Mouse (Mus musculus): ENCODE results near the gene Slc29a3. TPM values are rescaled to one million over a fixed set of nuclear protein-coding genes. Genes with fewer than 3 reads are reported as not detected.
A peak's percentile ranks its signal among the peaks of the same experiment; 100 is the strongest.

The Slc29a3 gene
- polyA plus RNA-seq (2012; rRNA removed), result 24.4 and 42.2 TPM in 2 replicates

DNA sequence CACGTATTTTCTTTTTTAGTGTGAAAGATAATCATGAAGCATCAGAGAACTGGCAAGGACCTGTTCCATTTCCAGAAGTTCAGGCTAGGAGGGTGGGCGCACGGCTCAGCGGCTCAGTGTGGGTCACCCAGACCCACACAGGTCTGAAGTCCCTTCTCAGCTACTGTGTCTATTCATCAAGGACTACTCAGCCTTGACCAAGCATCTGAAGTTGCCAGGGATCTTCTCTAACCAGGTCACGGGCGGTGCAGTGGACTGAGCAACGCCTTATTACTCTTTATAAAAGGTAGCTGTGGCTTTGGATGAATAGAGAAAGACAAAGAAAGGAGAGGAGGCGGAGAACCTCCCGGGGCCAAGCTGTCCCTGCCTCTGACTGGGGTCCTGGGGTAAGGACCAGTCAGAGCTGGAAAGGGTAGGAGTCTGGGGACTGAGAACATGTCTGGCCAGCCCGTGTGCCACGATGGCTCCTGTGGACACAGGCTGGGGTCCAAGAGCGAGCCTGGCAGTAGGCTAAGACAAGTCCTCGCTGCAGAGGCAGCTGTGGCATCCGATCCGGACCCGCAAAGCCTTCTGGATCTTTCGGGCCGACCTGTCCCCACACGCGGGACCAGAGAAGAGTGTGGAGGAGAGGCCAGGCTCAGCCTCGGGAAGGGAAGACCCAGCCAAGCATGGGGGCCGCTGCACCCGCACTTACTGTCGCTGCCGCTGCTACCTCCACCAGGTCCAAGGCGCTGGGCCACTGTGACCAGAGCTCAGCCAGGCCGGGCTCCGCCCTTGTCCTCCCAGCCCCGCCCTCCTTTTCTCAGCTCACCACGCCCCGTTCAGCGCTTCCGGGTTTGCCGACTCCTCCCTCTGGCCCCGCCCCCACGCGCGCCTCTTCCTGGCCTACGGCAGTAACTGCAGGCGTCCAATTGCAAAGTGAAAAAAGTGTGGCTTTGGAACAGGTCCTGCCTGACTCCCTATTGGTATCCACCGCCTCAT lies at the start of gene Slc29a3:
Slc29a3 (minus strand) TSS at position 755 of the 981 bp plus-strand sequence.
- DNase-seq (ENCODE audit: low read depth), result peak; percentile 16

DNA sequence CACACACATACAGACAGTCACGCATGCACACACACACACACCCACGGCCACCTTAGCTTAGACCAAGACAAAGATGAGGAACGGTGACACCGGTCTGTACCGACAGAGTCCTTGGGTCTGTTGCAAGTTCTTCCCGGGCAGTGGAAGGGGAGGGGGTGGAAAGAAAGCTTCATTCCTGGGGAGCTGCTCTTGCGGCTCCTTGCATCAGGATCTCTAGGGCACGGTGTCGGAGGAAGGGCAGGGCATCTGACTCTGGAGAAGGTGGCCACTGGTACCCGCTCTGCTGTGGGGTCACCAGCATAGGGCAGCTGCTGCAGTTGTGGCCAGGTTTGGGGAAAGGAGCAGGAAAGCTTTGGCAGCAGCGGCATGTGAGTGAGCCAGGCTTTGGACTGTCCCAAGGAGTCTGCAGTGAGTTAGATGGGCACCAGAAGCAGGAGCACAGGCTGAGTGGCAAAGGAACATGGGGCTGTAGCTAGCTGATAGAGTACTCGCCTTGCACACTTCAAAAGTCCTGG lies 49.4 kb upstream of the Slc29a3 start:
- DNase-seq (ENCODE audit: low read depth), result no peak

DNA sequence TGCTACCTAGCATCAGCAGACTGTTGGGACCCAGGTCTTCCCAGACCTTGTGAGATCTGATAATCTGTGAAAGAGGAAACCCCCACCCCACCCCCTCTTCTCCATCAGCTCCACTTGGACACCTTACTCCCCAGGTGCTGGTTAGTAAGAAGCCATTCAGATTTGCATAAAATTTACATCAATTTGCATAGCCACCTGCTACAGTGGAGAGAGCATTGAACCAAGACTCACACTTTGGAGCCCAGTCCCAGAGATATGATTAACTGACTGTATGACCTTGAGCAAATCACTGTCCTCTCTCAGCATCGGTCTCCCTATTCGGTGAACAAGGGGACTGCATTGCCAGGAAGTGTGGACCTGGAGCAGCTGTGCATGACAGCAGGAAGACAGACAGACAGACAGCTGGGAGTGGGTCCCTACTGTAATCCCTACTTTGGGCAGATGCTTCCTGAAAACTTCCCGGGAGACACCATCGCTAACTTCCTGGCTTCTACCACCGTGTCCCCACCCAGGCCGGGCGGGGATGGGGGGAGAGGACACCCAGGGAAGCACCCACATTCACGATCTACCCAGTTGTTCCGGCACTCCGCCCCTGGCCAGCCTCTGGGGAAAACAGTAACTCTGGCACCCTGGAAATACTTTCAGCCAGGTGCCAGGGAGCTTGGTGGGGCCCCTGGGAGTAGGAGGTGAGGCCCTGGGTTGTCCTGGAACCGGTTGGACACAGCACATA lies 48.7 kb upstream of the Slc29a3 start:
- no peak for DNase-seq (ENCODE audit: low read depth)

DNA sequence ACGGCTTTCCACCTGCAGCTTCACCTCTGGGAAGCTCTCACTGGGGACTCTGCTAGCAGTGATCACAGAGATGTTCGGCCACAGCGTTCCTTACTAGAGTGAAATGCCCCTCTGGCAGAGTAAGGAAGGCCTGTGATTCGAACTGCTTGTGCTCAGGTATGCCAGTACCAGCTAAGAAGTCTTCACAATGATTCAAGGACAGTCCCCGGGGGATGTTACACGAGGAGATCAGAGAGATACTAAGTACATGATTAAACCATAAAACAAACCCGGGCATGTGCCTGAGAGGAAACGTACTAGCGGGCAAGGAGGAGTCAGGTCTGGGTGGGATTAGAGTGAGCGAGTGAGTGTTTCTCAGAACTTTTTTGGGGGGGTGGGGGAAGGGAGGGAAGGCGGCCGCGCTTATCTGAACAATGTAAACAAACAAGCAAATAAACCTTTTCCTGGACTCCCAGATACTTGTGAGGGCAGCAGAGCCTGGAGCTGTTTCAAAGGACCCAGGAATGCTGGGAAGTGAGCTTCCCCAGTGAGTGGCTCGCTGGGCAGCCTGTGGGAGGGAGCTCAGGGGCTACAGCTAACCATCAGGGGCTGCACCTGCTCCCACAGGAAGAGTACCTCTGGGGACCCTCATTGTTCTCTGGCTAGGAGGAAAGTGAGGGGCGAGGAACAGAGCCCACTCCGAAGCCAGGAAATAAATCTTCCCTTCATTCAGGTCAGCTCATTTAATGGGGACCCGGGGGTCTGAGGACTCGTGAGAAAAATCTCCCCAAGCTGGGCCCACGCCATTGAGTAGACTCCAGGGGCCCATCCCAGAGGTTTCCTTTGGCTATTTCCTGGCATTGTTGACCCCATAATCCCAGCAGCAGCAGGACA lies 47.9 kb upstream of the Slc29a3 start:
- DNase-seq (ENCODE audit: low read depth), result no peak

DNA sequence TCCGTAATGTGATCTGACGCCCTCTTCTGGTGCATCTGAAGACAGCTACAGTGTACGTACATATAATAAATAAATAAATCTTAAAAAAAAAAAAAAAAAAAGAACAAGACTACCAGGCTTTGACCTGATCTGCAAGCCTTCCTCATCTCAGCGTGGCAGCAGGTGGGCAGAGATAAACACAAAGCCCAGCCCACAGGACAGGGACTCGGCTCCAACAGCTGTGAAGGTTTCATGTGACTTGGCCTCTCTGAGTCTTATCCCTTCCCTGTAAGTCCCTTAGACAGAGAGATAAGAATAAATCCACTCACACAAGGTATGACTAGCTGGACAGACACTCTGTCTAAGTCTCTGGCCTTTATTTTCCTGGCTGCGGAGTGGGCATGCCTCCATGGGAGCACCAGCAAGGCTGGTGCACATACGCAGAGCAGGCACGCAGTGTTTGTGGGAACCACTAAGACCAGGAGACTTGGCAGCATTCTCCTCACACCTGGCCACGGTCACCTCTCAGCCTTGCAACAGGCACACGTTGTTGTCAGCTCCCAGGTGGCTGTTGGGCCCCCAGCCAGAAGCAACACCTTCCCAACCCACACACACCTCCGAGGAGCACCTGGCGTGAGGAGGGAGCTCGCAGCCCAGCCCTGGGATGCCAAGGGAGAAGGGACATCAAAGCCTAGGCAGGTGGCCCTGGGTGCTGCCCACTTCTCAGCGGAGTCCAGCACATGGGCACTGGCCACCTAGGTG lies 45.3 kb upstream of the Slc29a3 start:
- peak; percentile 66 for DNase-seq (ENCODE audit: low read depth)

DNA sequence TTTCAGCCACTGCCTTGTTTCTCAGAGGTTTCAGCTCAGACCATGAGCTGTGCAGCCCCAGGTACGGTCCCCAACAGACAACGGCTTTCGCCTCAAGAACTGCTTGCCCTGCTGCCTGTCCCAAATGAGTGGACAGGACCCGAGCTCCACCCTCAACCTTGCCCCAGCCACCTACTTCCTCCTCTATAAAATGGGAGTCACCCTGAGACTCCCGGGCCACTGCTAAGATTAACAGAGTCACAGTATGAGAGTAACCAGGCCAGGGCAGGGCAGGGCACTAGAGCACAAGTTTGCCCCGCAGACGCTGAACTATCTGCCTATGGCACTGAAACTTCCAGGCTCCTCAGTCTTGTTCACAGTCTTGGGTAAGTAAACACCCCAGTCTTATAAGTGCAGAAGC lies 43.9 kb upstream of the Slc29a3 start:
- DNase-seq (ENCODE audit: low read depth), result no peak

DNA sequence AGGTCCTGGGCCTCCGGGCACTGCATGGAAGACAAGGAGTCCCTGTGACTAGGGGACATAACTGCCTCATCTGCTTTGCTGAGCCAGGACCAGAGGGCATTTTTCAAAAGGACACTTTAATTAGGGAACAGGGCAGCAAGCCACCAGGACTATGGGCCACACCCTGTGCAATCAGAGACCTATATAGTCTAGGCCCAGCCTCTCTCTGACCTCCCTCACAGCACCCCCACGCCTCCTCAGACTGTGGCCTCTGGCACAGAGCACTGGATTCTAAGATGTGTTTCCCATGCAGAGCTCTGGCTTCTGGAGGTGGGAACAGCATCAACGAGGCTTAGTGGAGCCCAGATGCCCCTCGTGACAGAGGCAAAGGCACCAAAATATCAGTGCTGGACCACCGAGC lies 43.4 kb upstream of the Slc29a3 start:
- DNase-seq (ENCODE audit: low read depth), result no peak

DNA sequence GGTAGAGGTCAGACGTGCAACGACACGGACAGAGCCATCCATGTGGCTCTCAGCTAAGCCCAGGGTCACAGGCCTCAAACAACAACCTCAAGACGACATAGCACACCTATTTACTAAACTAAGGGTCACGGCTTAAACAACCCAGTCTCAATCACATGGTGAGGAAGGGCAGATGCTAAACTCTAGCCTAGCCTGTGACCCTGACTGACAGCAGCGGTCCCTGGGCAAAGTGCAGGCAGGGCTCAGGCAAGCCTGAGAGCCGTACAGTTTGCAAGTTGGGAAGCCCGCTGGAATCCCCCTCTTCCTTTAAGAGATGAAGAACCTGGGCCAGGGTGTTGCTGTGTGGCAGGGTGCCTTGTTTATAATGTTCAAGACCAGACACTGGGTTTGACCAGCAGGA lies 42.2 kb upstream of the Slc29a3 start:
- no peak for DNase-seq (ENCODE audit: low read depth)

DNA sequence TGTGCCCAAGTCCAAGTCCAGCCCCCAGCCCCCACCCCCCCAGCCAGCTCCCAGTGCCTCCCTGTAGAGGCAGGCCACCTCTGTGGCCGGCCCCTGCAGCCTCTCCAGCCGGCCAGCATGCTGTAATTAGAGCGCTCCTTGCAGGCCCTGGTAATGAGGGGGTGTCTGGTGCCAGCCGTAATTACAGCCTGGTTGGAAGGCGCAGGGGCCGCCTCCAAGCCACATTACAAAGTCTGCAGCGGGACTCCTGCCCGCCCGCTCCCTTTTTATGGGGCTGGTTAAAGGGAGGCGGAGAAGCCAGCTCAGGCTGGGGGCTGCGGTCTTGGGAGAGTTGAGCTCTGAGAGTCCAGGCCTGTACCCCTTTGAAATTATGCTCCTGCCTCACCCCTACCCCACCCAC lies 41.8 kb upstream of the Slc29a3 start:
- DNase-seq (ENCODE audit: low read depth), result no peak

DNA sequence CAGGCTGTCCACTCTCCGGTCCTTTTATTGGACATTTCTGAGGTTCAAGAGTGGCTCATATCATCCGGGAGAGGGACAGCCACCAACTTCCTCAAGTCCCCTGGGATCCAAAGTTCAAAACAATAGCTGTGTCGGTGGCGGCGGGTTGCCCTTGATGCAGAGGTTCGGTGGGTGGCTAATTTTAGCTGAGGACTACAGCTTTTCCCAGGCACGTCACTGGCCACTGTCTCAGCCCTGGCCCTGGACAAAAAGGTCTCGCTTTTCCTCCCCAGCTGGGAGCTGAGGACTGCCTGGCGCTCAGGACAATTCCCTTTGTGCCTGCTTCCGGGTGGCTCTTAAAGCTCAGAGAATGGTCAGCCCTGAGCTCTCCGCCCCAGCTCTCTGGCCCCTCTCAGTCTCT lies 40.2 kb upstream of the Slc29a3 start:
- DNase-seq (ENCODE audit: low read depth), result no peak

DNA sequence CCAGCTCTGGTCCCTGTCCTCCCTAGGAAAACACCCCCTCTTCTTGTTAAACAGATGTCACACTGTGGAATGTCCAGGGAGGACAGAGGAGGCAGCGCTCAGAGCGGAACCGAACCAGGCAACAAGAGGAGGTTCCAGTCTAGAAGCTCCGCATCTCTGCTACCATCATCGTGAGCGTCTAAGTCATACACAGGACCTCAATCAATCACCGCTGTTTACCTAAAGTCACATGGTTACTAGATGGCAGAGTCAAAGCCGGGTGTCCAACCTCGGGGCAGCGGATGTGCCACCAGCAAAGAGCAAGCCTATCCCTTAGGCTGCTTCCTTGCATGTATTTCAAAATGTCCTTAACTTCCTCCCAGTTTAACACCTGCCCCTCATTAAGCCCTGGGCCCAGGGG lies 39.8 kb upstream of the Slc29a3 start:
- DNase-seq (ENCODE audit: low read depth), result no peak

DNA sequence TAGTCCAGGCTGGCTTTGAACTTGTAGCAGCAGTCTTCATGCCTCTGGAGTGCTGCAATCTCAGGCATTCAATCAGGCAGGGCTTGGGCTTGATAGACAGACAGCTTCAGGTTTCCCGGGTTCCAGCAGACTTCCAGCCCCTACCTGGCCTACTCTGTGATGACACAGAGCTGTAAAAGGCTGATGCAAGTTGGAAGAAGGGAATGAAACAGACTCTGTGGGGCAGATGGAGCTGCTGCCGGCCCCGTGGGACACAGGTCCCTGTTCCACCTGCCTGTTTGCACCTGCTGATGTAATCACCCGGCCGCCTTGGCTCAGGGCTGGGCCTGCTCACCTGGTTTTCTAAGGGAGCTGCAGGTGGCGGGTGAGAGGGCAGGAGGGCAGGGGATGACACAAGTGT lies 38.3 kb upstream of the Slc29a3 start:
- DNase-seq (ENCODE audit: low read depth), result no peak

DNA sequence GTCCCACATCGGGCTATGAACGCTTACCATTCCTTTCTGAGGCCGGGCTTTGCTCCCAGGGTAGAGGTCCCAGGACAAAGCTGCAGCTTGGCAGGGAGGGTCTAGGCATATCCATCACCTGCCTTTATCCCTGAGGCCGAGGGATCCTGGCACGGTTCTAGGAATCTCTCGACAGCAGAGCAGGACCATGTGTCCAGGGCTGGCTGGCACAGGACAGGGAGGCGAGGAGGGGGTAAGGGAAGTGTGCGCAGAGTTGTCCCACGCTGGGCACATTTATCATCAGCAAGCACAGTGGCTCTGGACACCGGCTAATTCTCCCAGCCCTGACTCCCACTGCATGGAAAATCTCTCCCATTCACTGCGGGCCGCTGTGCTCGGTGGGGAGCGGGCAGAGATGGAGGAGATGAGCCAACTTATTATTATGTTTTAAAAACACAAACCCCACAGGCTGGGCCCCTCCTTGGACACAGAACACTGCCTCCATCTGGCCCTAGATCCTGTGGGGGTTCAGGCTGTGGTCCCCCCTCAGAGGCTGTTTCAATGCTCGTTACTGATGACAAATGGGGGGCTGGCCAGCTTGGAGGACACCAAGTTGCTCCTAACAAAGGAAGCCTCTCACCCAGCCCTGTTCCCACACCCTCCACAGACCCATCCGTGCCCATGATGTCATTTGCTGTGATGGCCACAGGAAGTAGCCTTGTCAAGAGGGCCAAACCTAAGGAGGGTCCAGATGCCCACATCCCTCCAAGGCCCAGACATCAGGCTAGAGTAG lies 34.9 kb upstream of the Slc29a3 start:
- DNase-seq (ENCODE audit: low read depth), result no peak

DNA sequence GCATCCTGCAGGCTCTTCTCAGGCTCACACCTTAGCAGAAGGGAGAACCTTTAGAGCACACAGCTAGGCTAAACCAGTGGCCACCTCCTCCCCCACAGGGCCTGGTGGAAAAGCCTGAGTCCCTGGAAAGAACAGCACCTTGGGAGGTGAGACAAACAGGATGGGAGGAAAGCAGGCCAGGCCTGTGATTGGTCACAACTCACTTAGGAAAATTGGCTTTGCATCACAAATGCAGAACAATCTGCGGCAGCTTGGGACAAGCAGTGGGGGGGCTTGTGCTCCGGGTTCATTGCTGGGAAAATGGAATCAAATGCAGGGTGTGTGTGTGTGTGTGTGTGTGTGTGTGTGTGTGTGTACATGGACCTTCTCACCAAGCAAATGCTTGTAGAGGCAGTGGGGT lies 31.0 kb upstream of the Slc29a3 start:
- DNase-seq (ENCODE audit: low read depth), result no peak

DNA sequence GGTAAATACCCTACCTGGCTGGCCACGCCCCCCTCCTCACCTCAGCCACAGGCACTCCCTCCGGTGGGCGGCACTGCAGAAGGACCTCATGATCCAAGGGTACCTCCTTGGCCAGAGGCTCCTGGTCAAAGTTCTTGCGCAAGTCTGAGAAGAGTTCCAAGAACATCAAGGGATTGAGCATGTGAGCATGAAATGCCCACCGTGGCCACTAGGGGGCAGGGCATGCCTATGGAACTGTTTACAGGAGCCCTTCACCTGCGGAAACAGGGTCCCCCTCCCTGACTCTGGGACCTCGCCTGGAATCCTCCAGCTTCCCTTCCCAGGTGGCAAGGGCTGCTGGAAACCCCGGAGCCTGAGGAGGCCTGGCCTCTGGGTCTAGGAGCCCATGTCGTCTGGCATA lies 27.0 kb upstream of the Slc29a3 start:
- no peak for DNase-seq (ENCODE audit: low read depth)

DNA sequence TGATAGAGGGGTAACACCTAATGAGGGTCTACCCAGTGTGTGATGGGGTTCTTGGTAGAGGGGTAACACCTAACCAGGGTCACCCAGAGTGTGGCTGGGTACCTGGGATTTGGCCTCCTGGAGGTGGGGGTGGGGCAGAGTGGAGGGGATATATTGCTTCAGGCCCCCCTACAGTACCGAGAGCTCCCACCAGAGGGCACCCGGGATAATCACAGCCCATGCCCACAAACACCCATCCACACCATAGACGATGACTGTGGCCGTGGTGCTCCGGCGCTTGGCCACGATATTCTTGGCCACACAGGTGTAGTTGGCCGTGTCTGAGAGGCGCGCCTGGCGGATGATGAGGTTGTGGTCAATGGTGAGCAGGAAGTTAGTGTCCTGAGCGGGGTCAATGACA lies 25.9 kb upstream of the Slc29a3 start:
- DNase-seq (ENCODE audit: low read depth), result no peak

DNA sequence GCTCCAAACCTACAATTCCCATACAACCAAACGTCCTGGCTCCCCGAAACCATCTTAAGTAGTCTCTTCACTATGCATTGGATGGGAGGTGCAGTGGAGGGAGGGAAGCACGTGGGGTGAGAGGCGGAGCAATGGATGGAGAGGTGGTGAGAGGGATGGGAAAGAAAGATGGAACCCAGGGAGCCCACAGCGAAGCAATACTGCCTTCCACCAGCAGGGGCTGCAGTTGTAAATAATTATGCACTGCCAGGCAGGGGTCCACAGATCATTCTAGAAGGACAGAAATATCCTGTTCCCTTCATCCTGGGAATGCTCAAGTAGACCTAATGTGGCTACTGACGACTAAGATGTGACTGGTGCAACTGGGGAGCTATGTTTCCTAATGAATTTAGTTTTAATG lies 22.9 kb upstream of the Slc29a3 start:
- no peak for DNase-seq (ENCODE audit: low read depth)

DNA sequence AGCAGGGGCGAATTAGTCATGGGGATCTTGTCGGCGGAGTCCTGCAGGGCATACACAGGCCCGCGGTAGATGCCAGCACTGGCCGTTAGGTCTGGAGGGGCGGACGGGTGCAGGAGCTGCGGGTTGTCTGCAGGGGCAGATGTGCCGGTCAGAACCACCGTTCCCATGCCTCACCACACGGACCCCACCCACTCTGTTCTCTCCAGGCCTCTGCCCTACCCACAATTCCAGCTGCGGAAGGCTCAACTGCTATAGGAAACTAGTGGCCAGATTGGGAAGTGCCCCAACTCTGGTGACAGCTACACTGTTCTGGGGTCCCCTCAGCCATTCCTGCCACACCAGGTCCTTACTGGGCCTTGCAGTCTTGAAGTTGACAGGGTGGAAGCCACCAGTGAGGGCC lies 22.0 kb upstream of the Slc29a3 start:
- DNase-seq (ENCODE audit: low read depth), result no peak

DNA sequence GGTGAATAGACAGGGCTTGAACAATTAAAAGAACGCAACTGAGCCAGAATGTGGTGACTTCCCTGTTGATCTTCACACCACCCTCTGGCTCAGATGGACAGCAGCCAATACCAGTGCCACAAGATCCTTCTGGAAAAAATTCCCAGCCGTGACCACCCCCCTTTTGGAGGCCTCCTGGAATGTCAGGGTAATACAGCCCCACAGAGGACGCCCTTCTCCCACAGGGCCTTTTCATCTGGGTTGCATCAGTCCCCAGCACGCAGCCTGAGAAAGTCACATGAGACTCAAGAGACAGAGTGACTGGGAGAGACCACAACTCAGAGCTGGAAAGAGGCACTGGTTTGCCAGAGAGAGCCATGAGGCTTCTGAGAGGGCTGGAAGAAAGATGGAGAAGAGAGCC lies 18.3 kb upstream of the Slc29a3 start:
- DNase-seq (ENCODE audit: low read depth), result no peak

DNA sequence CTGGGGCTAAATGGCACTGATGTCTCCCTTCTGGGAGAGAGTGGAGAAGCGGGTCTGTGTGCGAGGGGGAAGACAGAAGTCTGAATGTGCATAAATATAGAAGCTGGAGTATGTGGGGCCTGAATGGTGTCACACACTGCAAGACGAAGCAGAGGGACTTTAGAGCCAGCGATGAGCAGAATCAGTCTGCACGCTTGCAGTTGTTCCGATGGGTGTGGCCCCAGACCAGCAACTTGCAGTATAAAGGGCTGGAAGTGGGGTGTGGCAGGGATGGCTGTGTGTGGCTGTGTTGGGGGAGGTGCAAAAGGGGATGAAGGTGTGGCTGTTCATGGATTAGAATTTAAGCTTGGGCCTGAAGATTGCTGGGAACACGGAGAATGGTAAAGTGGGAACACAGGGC lies 16.0 kb upstream of the Slc29a3 start:
- DNase-seq (ENCODE audit: low read depth), result no peak

Measured in gonadal fat pad, adult 2 months (tissue).